Mouse (Mus musculus): ENCODE results near the gene Wrap73. TPM values are rescaled to one million over a fixed set of nuclear protein-coding genes. Genes with fewer than 3 reads are reported as not detected.

Wrap73 gene
- polyA plus RNA-seq, 1 experiment from 2014 or later = 43.5 TPM

DNA sequence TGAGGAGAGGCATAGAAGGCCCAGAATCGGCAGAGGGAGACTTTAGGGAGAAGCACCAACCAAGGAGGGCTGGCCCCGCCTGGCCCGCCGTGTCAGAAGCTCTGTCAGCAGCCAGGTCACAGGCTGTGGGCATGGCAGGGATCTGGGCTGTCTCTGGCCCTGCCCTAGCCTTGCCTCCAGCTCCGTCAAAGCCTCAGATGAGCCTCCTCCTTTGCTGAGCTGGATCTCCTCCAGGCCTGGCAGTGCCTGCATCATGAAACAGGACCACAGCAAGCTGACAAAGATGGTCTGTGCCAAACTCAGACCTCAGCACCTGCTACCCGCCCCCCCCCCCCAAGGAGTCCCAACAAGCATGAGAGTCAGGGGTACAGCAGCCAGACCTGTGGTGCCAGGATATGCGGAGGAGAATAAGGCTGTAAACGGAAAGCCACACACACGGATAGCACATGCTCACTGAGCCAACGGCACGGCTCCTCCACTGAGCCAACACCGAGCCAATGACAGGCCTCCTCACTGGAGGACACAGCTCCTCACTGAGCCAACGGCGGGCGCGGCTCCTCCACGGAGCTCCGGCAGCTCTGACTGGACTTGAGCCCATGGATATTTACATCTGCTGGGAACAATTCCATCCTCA, 32.8 kb upstream of the Wrap73 start:
- Histone ChIP-seq H3K4me2 (ENCODE audit: low read length) (no peak overlapping the region), H3K36me3 (ENCODE audit: control insufficient read depth, insufficient read depth, low read length) (no peaks in the 10 kb centered on the region), H3K27me3 (ENCODE audit: control insufficient read depth, insufficient read depth, low read depth, low read length) (no peaks in the 10 kb centered on the region; the same call in 1 of the 2 replicates), H3K9ac (ENCODE audit: low read depth, low read length) (no peak overlapping the region), H3K4me1 (ENCODE audit: control insufficient read depth, insufficient read depth, low read length) (no peaks in the 10 kb centered on the region), H3K27ac (ENCODE audit: low read length) (no peak overlapping the region), H3K4me3 (ENCODE audit: low read depth, low read length) (no peak overlapping the region), H3K9me3 (replicated peaks; ENCODE audit: control insufficient read depth, low read length, poor library complexity, severe bottlenecking) (no peaks in the 10 kb centered on the region)
- ATAC-seq = no peak
- WGBS = 63% methylated on average over 18 of the region's 18 CpGs

DNA sequence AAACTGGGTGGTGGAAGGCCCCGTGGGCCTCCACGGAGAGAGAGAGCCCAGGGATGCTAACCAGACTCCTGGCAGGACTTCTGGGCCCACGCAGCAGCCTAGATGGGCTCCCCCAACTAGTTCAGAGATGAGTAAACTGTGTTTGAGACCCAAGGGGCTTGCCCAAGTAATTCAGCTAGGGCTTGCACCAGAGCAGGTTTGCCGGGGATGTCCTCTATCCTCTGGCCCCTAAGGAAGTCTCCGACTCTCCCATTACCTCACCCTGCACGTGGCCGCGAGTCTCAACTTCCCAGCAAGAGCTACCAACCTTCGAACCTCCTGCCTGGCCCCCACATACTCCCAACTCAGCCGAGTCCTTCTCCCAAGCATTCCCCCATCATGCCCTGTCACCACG, 32.3 kb upstream of the Wrap73 start:
- H3K36me3 ChIP-seq (ENCODE audit: control insufficient read depth, insufficient read depth, low read length) = no peaks in the 10 kb centered on the region
- H3K4me3 ChIP-seq (ENCODE audit: low read depth, low read length) = no peak overlapping the region
- no peaks in the 10 kb centered on the region for H3K9me3 ChIP-seq (replicated peaks; ENCODE audit: control insufficient read depth, low read length, poor library complexity, severe bottlenecking)
- H3K4me2 ChIP-seq (ENCODE audit: low read length) = no peak overlapping the region
- H3K9ac ChIP-seq (ENCODE audit: low read depth, low read length) = no peak overlapping the region
- no peaks in the 10 kb centered on the region; the same call in 1 of the 2 replicates for H3K27me3 ChIP-seq (ENCODE audit: control insufficient read depth, insufficient read depth, low read depth, low read length)
- 84% methylated on average over 11 of the region's 11 CpGs for WGBS
- no peak overlapping the region for H3K27ac ChIP-seq (ENCODE audit: low read length)
- no peak for ATAC-seq
- H3K4me1 ChIP-seq (ENCODE audit: control insufficient read depth, insufficient read depth, low read length) = no peaks in the 10 kb centered on the region

DNA sequence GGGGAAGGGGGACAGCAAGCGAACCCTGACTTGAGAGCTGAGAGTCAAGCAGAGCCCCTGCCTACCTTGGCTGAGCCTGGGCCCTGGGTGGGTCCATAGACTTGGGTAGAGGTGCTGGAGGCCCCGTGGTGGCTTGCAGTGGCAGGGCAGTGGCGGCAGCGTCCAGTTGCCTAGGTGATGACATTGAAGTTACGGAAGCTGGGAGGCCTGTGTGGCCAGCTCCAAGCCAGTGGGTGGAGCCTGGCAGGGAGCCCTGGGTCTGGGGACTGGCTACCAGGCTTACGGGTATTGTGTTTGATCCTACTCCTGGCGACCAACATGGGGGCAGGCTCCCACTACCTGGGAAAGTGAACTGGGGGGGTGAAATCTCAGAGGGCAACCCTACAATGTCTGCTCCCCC, 25.8 kb upstream of the Wrap73 start:
- Histone ChIP-seq H3K4me1 (ENCODE audit: control insufficient read depth, insufficient read depth, low read length) (no peaks in the 10 kb centered on the region), H3K4me3 (ENCODE audit: low read depth, low read length) (no peak overlapping the region), H3K9ac (ENCODE audit: low read depth, low read length) (no peak overlapping the region), H3K4me2 (ENCODE audit: low read length) (no peak overlapping the region), H3K27ac (ENCODE audit: low read length) (no peak overlapping the region), H3K9me3 (replicated peaks; ENCODE audit: control insufficient read depth, low read length, poor library complexity, severe bottlenecking) (no peaks in the 10 kb centered on the region), H3K27me3 (ENCODE audit: control insufficient read depth, insufficient read depth, low read depth, low read length) (no peaks in the 10 kb centered on the region), H3K36me3 (ENCODE audit: control insufficient read depth, insufficient read depth, low read length) (no peaks in the 10 kb centered on the region)
- 37% methylated on average over 7 of the region's 7 CpGs for WGBS
- ATAC-seq = no peak

DNA sequence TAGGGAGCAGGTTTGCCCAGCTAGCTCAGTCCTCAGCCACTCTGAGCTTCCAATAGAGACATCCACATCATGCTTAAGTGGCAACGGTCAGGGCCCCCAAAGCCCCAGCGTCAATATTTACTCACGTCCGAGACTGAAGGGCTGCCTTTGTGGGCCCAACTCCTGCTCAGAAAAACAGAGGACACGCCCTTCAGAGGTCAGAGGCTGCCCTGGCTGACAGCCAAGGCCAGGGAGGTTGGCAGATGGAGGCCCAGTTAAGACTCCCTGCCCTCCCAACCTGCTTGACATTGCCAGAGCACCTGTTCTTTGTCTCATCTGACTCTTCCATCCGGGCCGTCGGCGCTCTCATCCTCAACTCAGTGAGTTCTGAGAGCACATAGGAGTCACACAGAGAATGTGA, 23.4 kb upstream of the Wrap73 start:
- Histone ChIP-seq H3K27ac (ENCODE audit: low read length) (no peak overlapping the region), H3K4me1 (ENCODE audit: control insufficient read depth, insufficient read depth, low read length) (no peaks in the 10 kb centered on the region), H3K4me3 (ENCODE audit: low read depth, low read length) (no peak overlapping the region), H3K27me3 (ENCODE audit: control insufficient read depth, insufficient read depth, low read depth, low read length) (no peaks in the 10 kb centered on the region), H3K9me3 (replicated peaks; ENCODE audit: control insufficient read depth, low read length, poor library complexity, severe bottlenecking) (no peaks in the 10 kb centered on the region), H3K36me3 (ENCODE audit: control insufficient read depth, insufficient read depth, low read length) (no peaks in the 10 kb centered on the region), H3K9ac (ENCODE audit: low read depth, low read length) (no peak overlapping the region), H3K4me2 (ENCODE audit: low read length) (no peak overlapping the region)
- 62% methylated on average over 9 of the region's 9 CpGs for WGBS
- ATAC-seq = no peak

DNA sequence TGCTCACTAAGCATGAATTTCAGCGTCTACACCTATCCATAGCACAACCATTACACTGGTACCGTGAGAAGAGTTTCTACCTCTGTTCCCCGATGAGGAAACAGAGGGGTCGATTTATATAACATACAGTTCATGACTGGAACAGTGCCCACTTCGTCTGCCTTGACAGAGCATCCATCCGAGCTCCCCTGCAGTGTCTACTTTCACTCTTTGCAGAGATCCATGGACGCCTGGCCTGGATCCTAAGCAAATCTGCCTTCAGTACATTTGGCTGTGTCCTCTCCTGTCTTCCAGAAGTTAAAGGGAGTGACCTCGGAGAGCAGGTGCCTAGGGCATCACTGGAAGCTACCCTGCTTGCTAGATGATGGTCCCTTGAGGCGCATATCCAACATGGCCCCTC, 23.0 kb upstream of the Wrap73 start:
- 82% methylated on average over 9 of the region's 9 CpGs for WGBS
- no peak for ATAC-seq

DNA sequence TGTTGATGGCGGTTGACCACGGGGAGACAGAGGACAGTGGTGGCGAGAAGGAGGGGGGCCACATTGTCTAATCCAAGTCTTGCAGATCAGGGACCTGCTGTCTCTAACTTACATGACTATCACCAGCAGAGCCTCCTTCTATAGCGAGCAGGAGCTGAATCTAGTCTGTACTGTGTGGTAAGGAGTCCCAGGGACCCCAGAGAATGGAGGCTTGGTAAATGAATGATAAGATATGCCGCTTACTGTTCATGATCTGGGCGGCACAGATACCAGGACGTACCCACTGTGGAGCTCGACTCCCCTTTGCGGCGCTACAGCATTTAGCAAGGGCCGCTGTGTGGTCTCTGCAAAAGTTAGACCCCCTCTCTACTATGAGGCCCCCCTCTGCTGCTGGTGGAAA, 20.4 kb upstream of the Wrap73 start:
- ATAC-seq = no peak
- Histone ChIP-seq H3K9me3 (replicated peaks; ENCODE audit: control insufficient read depth, low read length, poor library complexity, severe bottlenecking) (no peaks in the 10 kb centered on the region), H3K4me2 (ENCODE audit: low read length) (no peak overlapping the region), H3K9ac (ENCODE audit: low read depth, low read length) (no peak overlapping the region), H3K27me3 (ENCODE audit: control insufficient read depth, insufficient read depth, low read depth, low read length) (no peaks in the 10 kb centered on the region), H3K4me1 (ENCODE audit: control insufficient read depth, insufficient read depth, low read length) (no peaks in the 10 kb centered on the region), H3K4me3 (ENCODE audit: low read depth, low read length) (no peak overlapping the region), H3K36me3 (ENCODE audit: control insufficient read depth, insufficient read depth, low read length) (no peaks in the 10 kb centered on the region), H3K27ac (ENCODE audit: low read length) (no peak overlapping the region)
- 77% methylated on average over 11 of the region's 11 CpGs for WGBS

More for the DNA sequence above, 23.0 kb upstream of the Wrap73 start:
- no peak overlapping the region for H3K4me3 ChIP-seq (ENCODE audit: low read depth, low read length)
- H3K4me1 ChIP-seq (ENCODE audit: control insufficient read depth, insufficient read depth, low read length) = no peaks in the 10 kb centered on the region
- no peaks in the 10 kb centered on the region for H3K9me3 ChIP-seq (replicated peaks; ENCODE audit: control insufficient read depth, low read length, poor library complexity, severe bottlenecking)
- no peaks in the 10 kb centered on the region for H3K27me3 ChIP-seq (ENCODE audit: control insufficient read depth, insufficient read depth, low read depth, low read length)
- no peaks in the 10 kb centered on the region for H3K36me3 ChIP-seq (ENCODE audit: control insufficient read depth, insufficient read depth, low read length)
- H3K27ac ChIP-seq (ENCODE audit: low read length) = no peak overlapping the region
- H3K4me2 ChIP-seq (ENCODE audit: low read length) = no peak overlapping the region
- no peak overlapping the region for H3K9ac ChIP-seq (ENCODE audit: low read depth, low read length)

DNA sequence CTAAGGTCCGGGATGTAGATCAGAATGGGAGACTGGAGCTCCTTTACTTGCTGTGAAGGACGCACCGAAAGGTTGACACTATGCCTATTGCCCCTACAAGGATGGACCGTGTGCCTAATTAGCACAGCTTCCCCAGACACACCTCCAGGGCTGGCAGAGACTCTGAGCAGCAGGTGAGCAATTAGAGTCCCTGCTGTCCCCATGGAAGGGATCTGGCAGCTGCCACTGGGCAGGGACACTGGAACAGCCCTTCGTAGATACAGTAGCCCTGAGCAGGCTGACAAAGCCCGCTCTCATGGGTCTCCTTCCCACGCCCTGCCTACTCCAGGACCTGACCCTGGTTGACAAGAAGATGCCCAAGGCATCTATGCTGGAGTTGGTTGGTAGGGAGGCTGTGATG, 19.8 kb upstream of the Wrap73 start:
- 77% methylated on average over 7 of the region's 7 CpGs for WGBS
- Histone ChIP-seq H3K27me3 (ENCODE audit: control insufficient read depth, insufficient read depth, low read depth, low read length) (no peaks in the 10 kb centered on the region), H3K9me3 (replicated peaks; ENCODE audit: control insufficient read depth, low read length, poor library complexity, severe bottlenecking) (no peaks in the 10 kb centered on the region), H3K27ac (ENCODE audit: low read length) (no peak overlapping the region), H3K4me2 (ENCODE audit: low read length) (no peak overlapping the region), H3K4me1 (ENCODE audit: control insufficient read depth, insufficient read depth, low read length) (no peaks in the 10 kb centered on the region), H3K36me3 (ENCODE audit: control insufficient read depth, insufficient read depth, low read length) (no peaks in the 10 kb centered on the region), H3K4me3 (ENCODE audit: low read depth, low read length) (no peak overlapping the region), H3K9ac (ENCODE audit: low read depth, low read length) (no peak overlapping the region)
- no peak for ATAC-seq

DNA sequence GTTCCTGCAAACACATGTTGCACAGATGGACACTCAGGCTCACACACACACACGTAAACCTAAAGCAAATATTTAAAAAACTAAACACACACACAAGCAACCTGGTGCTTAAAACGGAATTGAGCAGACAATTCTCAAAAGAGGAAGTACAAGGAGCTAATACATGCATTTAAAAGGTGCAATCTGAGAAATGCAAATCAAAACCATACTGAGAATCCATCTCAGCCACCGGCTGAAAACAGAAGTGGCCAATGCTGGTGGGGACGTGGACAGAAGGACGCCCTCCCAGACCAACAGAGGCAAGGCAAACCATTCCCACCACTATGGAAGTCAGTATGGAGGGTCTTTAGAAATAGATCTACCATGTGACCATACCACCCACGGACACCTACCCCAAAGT, 18.6 kb upstream of the Wrap73 start:
- Histone ChIP-seq H3K27me3 (ENCODE audit: control insufficient read depth, insufficient read depth, low read depth, low read length) (no peaks in the 10 kb centered on the region), H3K4me3 (ENCODE audit: low read depth, low read length) (no peak overlapping the region), H3K36me3 (ENCODE audit: control insufficient read depth, insufficient read depth, low read length) (no peaks in the 10 kb centered on the region), H3K9me3 (replicated peaks; ENCODE audit: control insufficient read depth, low read length, poor library complexity, severe bottlenecking) (no peaks in the 10 kb centered on the region), H3K27ac (ENCODE audit: low read length) (no peak overlapping the region), H3K4me1 (ENCODE audit: control insufficient read depth, insufficient read depth, low read length) (no peaks in the 10 kb centered on the region), H3K9ac (ENCODE audit: low read depth, low read length) (no peak overlapping the region), H3K4me2 (ENCODE audit: low read length) (no peak overlapping the region)
- no peak for ATAC-seq
- 80% methylated on average over 6 of the region's 6 CpGs for WGBS

DNA sequence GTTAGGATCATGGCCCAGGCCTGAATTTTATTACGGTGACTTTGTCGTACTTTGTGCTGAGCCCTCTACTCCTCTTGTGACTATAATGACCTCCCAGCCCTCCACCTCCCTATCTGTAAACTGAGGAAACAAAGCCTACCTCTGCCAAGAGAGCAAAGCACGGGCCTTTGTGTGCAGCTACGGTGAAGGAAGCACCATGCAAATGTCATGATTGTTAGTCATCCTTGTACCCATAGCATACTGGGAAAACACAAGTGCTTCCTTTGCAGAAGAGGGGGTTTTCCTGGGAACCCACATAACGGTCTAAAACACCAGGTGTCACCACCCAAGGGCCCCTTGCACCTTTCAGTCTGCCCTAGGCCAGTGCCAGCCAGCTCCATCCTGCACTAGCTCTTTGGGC, 17.0 kb upstream of the Wrap73 start:
- H3K36me3 ChIP-seq (ENCODE audit: control insufficient read depth, insufficient read depth, low read length) = no peaks in the 10 kb centered on the region
- no peak overlapping the region for H3K27ac ChIP-seq (ENCODE audit: low read length)
- WGBS = 77% methylated on average over 5 of the region's 5 CpGs
- no peaks in the 10 kb centered on the region for H3K9me3 ChIP-seq (replicated peaks; ENCODE audit: control insufficient read depth, low read length, poor library complexity, severe bottlenecking)
- H3K4me1 ChIP-seq (ENCODE audit: control insufficient read depth, insufficient read depth, low read length) = no peaks in the 10 kb centered on the region
- no peak overlapping the region for H3K9ac ChIP-seq (ENCODE audit: low read depth, low read length)
- peaks cover 3% of the 10 kb centered on the region; the same call in 1 of the 2 replicates for H3K27me3 ChIP-seq (ENCODE audit: control insufficient read depth, insufficient read depth, low read depth, low read length)
- ATAC-seq = no peak
- H3K4me3 ChIP-seq (ENCODE audit: low read depth, low read length) = no peak overlapping the region
- H3K4me2 ChIP-seq (ENCODE audit: low read length) = no peak overlapping the region
